Mouse (Mus musculus): ENCODE results near the gene Trp53rkb. TPM values are rescaled to one million over a fixed set of nuclear protein-coding genes. Genes with fewer than 3 reads are reported as not detected.

Gene Trp53rkb
- total and polyA plus RNA-seq, 3 experiments = 7.0 to 9.1 (median 7.1) TPM

- TF ChIP-seq UBTF (IDR thresholded peaks at IDR 0.05; ENCODE audit: low read depth, low read length) = 0 out of 2 replicates have a peak, but pooled peaks have one; percentile 57
- peak; percentile 54 for TF ChIP-seq NRF1 (IDR thresholded peaks at IDR 0.05; ENCODE audit: low read depth, low read length)
- TF ChIP-seq MXI1 (IDR thresholded peaks at IDR 0.05; ENCODE audit: low read depth, low read length) = peak; percentile 93
- peak; percentile 75 for TF ChIP-seq POLR2A (IDR thresholded peaks at IDR 0.05; ENCODE audit: low read depth, low read length)
- peak; percentile 67; the same call in 1 of the 2 replicates for TF ChIP-seq POLR2AphosphoS2 (IDR thresholded peaks at IDR 0.05; ENCODE audit: low read depth, low read length)
- peak; percentile 29; the same call in 1 of the 2 replicates for TF ChIP-seq SMC3 (IDR thresholded peaks at IDR 0.05; ENCODE audit: low read depth, low read length)
- TF ChIP-seq ELF1 (IDR thresholded peaks at IDR 0.05; ENCODE audit: low read depth, low read length) = peak; percentile 92
These were observed 1.3 kb downstream of the Trp53rkb start (continued) for GRCm38 (mm10) chr2:166793542-166794214.

GRCm38 (mm10) chr2:166799615-166800472 lies 7.5 kb downstream of the Trp53rkb start:
- no peak overlapping the region for H3K9ac ChIP-seq (ENCODE audit: insufficient read depth, low read depth)
- no peak overlapping the region for H3K27ac ChIP-seq (ENCODE audit: insufficient read depth, low read depth)
- H3K4me2 ChIP-seq (ENCODE audit: insufficient read depth, low read depth, poor library complexity, severe bottlenecking) = no peak overlapping the region
- no peaks in the 10 kb centered on the region for H3K27me3 ChIP-seq (replicated peaks)
- TF ChIP-seq BHLHE40 (IDR thresholded peaks at IDR 0.05; ENCODE audit: low read depth, low read length) (no peak), PAX5 (IDR thresholded peaks at IDR 0.05; ENCODE audit: low read length) (no peak), USF2 (conservative IDR thresholded peaks at IDR 0.05; ENCODE audit: low read depth, low read length) (no peak), ZNF384 (IDR thresholded peaks at IDR 0.05; ENCODE audit: low read depth, low read length) (no peak), MAFK (IDR thresholded peaks at IDR 0.05; ENCODE audit: insufficient replicate concordance, low read length) (no peak), NELFE (IDR thresholded peaks at IDR 0.05; ENCODE audit: low read depth, low read length) (no peak), CHD1 (IDR thresholded peaks at IDR 0.05; ENCODE audit: low read depth, low read length) (no peak), KAT2A (IDR thresholded peaks at IDR 0.05; ENCODE audit: insufficient replicate concordance, low read length) (no peak), EP300 (IDR thresholded peaks at IDR 0.05; ENCODE audit: low read length) (no peak), TCF12 (IDR thresholded peaks at IDR 0.05; ENCODE audit: low read depth, low read length) (no peak), SMC3 (IDR thresholded peaks at IDR 0.05; ENCODE audit: low read depth, low read length) (no peak)
- peaks cover 19 to 69% of the 10 kb centered on the region in 2 experiments for H3K4me1 ChIP-seq (ENCODE audit: control insufficient read depth in 1 of 2, insufficient read depth in 2 of 2)
- DNase-seq (ENCODE audit: extremely low read depth) = no peak
- H3K9me3 ChIP-seq (replicated peaks; ENCODE audit: low read length) = no peaks in the 10 kb centered on the region
- peaks cover 18 to 35% of the 10 kb centered on the region in 2 experiments for H3K36me3 ChIP-seq (replicated peaks in 1 of 2; ENCODE audit: control insufficient read depth in 1 of 2, insufficient read depth in 1 of 2, low read length in 1 of 2)
- peaks cover under 1% of the 10 kb centered on the region; the same call in 1 of the 2 replicates for H3K79me2 ChIP-seq (replicated peaks; ENCODE audit: control insufficient read depth, extremely low read depth, insufficient read depth, poor library complexity, severe bottlenecking)
- dilution Hi-C loops (cut with MboI; ENCODE audit: extremely low pct_ligation_motif_present, extremely low pct_unique_long_range_greater_than_20kb, low sequenced_read_pairs) (no loop called here), in situ Hi-C loops (cut with MboI; ENCODE audit: low pct_ligation_motif_present, low pct_unique_long_range_greater_than_20kb, low sequenced_read_pairs) (loop anchor here (25.0 kb wide), 1 partner anchor 713 kb away; no protein-coding TSS in a partner anchor)
- no peak overlapping the region for H3K4me3 ChIP-seq (replicated peaks in 1 of 3; ENCODE audit: low read depth in 2 of 3, low read length in 2 of 3, poor library complexity in 1 of 3)

Measured in CH12.LX (cell line).